Mouse (Mus musculus) layer of hippocampus, adult 9-10 months (tissue): Measurements from ENCODE around the gene Ldb3.

Experiments used
- DNase-seq: peaks from one replicate; pipeline ENCODE4 v3.0.0; 2022; ENCODE audit warnings: low spot score

Gene Ldb3

DNA sequence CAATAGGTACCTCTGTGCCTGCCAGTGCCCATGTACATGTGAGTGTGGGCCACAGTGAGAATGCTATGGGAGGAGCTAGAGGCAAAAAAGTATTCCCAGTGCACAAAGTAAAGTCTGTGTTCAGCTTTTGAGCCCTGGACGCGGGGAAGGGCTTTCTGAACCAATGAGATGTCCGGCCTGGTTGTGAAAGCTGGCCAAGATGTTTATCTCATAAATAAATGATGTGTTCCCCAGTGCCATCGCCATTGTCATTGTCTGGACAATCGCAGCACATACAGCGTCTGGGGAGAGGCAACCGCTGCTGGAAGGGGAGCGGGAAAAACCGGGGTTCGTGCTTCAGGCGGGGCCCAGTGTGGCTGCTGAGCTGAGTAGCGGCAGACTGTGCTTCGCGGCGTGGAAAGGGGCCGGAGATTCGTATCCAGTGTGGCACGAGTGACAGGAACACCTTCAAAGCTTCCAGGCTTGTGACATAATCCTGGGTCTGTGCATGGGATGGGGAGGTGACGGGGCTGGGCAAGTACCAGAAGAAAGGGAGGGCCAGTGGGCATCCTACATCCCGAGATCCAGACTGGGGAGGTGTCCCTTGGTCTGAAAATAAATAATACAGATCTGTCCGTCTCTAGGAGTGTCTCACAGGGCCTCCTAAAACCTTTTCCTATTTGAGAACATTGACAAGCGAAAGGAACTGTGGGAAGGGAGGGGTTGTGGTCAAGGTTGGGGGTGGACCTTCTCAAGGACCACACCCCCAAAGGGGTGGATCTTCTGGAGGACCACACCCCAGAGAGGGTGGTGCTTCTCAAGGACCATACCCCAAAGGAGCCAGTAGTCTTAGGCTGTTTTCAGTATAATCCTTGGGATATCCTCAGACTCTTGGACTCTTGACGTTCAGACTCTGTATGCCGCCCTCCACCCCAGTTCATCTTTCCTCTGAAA, 2.5 kb upstream of the Ldb3 start:
- DNase-seq, result no peak

DNA sequence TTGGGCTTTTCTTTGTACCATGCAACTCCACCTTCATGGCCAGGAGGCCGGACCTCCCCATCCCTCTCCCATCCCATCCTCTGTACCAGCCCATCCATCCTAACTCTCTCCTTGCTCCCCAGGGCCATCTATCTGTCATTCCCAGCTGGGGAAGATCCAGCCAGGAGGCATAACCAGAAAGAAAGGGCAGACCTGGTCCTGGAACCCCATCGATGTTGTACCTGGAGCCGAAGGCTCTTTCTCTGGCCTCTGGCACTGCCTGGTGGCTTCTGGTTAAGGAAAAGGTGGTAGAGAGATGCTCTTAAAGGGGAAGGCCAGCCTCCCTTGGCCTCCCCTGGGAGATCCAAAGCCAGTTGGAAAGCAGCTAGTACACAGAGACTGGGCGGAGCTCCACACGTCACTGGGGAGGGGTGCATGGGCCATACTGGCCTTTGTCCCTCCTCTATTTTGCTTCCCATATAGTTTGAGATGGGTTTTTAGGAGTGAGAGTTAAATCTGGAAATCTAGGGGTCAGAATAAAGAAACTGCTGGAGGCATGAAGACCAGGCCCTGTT, 1.6 kb upstream of the Ldb3 start:
- DNase-seq, result no peak

GRCm38 (mm10) chr14:34589185-34589713, 767 bp upstream of the Ldb3 start:
- DNase-seq, result no peak

GRCm38 (mm10) chr14:34588005-34588404, 477 bp downstream of the Ldb3 start:
- no peak for DNase-seq

DNA sequence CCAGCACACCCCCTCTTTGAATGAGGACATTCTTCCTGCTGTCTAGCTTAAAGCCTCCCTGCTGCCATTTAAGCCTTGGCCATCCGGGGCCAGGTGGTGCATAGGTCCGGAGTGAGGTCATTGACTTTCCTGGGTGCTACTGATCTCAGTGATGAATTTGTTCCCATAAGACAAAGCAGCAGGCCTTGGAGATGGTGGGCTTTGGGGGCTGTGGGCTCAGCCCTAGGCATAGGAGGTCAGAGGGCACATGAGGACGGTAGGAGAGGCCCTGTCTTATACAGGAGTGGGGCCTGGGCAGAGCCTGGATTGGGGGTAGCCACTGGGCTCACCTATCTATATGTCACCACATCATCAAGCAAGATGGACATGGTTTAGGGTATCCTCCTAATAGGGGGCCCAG, 1.6 kb downstream of the Ldb3 start:
- DNase-seq, result no peak

DNA sequence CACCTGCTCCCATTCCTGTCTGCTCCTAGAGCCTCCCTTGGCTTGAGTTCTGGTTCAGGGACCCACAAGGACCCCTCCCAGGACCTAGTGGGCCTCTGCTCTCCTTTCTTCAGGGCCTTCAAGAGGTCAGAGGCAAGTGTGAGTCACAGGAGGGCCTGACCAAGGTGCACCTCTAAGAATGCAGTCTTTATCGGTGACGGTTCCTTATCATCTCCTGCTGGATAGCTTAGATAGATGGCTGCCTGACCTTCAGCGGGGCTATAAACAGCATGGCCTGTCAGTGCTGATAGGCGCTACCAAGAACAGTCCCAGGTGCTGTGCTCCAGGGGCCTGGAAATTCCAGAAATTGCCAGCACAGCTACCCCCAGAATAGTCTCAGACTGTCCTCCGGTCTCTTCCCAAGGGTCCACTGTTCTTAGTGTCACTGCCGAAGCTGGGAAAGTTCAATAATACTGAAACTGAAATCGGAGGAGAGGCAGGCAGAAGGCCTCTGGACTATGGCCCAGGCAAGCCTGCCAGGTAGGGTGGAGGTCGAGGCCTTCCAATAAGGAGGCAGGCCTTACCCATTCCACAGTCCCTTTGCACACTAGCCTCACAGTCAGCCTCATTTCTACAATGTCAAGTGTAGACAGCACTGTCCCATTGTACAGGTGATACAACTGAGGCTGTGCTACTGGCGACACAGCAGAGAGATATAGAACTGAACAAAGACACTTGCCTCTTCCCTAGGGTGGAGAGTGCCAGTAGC, 3.0 kb downstream of the Ldb3 start:
- DNase-seq, result no peak

- DNase-seq, result no peak
These were observed 5.6 kb downstream of the Ldb3 start for GRCm38 (mm10) chr14:34582740-34583427.

DNA sequence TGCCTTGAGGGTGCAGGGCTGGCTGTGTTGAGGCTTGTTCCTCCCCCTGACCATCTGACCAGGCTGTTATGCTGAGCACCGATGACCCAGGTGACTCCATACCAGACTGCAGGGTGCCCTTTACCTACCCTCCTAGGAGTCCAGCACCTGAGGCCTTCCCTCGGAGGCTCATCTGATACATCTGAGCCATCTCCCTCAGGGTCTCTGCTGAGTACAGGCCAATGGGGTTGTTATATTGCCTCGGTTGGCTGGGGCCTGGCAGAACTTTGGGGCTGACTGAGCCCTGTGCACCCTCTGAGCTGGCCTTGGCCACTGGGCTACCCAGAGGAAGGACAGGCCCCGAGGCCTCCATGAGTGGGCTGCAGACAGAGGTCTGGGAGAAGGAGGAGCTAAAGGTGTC, 11.6 kb downstream of the Ldb3 start:
- DNase-seq, result no peak

GRCm38 (mm10) chr14:34574068-34574467, 14.4 kb downstream of the Ldb3 start:
- no peak for DNase-seq

GRCm38 (mm10) chr14:34573348-34573913, 15.1 kb downstream of the Ldb3 start:
- DNase-seq, result no peak

GRCm38 (mm10) chr14:34571610-34572387, 16.7 kb downstream of the Ldb3 start:
- no peak for DNase-seq

GRCm38 (mm10) chr14:34570903-34571302, 17.6 kb downstream of the Ldb3 start:
- no peak for DNase-seq

GRCm38 (mm10) chr14:34570294-34570693, 18.2 kb downstream of the Ldb3 start:
- DNase-seq, result no peak

- DNase-seq, result no peak
These were observed 18.8 kb downstream of the Ldb3 start for GRCm38 (mm10) chr14:34569534-34570194.

- no peak for DNase-seq
These were observed 19.9 kb downstream of the Ldb3 start for GRCm38 (mm10) chr14:34568626-34569025.

DNA sequence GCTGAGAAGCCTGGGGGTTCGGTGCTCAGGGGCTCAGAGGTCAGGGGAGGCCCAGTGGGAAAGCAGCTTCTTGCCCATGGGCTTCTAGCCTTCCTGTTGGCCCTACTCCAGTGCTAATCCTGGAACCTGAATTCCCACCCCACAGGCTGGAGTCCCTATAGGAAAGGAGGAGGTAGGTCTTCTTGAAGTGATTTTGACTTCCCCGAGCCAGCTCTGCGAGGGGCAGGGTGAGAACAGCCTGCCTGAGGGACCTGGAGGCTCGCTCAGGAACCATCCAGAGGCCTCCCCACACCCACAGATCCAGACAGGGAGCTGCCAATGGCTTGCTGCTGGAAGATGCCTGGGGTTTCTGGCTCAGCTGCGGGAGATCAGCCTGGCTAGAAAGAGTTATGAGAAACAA, 20.8 kb downstream of the Ldb3 start:
- no peak for DNase-seq

DNA sequence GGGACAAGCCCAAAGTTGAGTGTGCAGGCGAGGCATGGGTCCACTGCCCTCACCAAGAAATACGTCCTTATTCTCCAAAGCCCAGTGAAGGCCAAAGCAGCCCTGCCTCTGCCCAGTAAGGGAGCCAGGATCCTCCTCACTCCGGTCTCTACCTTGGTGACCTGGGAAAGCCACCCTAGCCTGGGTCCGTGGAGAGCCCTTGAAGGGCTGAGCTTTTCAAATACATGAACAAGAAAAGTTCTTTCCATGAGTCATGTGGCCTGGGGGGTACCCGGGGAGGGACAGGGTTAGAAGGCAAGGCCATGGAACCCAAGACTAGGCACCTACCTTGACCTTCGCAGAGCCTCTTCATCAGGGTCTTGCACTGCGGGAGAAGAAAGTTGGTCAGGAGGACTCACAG, 22.0 kb downstream of the Ldb3 start:
- no peak for DNase-seq

DNA sequence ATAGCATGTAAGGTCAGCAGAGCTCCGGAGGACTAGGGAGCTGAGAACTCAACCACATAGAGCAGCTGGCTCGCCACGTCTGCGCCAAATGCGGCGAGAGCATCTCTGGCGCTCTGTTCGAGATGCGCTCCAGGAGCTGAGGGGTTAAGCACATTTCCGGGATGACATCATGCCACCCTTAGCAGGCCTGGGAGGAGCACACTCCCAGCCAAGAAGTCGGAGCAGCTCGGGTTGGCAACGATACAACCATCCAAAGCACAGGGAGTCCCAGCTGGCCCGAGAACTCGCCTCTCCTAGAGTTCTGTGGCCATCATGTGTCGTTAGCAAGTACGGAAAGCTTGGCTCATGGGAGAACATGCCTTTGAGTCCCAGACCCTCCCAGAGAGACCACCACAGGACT, 22.8 kb downstream of the Ldb3 start:
- DNase-seq, result no peak

GRCm38 (mm10) chr14:34564646-34565045, 23.8 kb downstream of the Ldb3 start:
- DNase-seq, result no peak

DNA sequence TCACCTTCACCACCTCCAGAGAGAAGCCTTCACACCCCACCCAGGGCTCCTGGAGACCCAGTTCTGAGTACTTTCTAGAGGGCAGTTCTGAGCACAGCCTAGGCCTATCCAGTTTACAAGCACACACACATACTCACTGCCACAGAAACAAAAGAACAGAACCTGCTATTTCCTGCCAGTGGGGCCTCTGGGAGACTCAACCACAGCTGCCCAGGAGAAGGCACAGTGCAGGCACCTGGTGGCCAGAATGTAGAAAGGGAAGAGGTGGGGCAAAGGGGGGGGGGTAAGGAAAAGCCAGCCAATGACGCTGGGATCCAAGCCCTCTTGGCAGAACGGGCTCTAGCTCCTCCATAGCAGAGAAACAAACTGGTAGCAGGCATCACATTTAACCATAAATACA, 26.1 kb downstream of the Ldb3 start:
- no peak for DNase-seq
